Mouse (Mus musculus) erythroblast, embryonic 14.5 days (primary cell): ENCODE results near the gene Rplp0.

ENCODE experiments used
- GATA1 ChIP-seq: IDR thresholded peaks from 2 replicates; pipeline ENCODE4 v1.6.1; 2012; ENCODE audit warnings: low read length, inconsistent platforms, mixed read lengths
- TAL1 ChIP-seq: IDR thresholded peaks from 3 replicates; pipeline ENCODE4 v1.6.1; 2012; ENCODE audit warnings: low read length, inconsistent platforms, mixed read lengths

GRCm38 (mm10) chr5:115569721-115570120 lies 10.5 kb downstream of the Rplp0 start:
- TF ChIP-seq GATA1 (no peak), TAL1 (no peak)
